Mouse (Mus musculus) cerebellum, adult 2 months (tissue): ENCODE measurements around the gene Plek2.

Source experiments
- CTCF ChIP-seq: fragments of 200-500 bp; IDR thresholded peaks from 2 replicates; pipeline ENCODE4 v1.5.1; 2011; ENCODE audit warnings: low read depth, mild to moderate bottlenecking, control low read depth, low read length, moderate library complexity, borderline replicate concordance; ENCODE audit not compliant: insufficient read depth
- POLR2A ChIP-seq: fragments of 200-500 bp; IDR thresholded peaks from 2 replicates; pipeline ENCODE4 v1.6.1; 2011; ENCODE audit warnings: low read length, control low read depth, borderline replicate concordance; ENCODE audit not compliant: insufficient read depth

DNA sequence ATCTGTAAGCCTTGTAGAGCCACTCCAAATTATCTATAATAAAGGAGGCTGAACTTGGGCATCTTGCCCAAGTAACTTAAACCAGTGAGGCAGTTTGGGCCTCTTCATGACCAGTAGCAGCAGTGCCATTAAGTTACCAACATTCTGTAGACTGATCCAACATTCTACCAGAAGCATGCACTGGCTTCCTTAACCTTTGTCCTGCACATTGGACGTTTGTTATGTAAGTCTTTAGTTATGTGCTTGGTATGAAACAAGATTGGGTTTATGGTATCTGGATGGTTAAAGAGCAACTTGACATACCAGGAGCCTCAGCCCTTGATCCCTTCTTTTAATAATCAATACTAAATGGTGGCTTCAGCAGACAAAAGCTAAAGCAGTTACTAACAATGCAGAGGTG is 16.7 kb downstream of the Plek2 start:
- no peak for TF ChIP-seq POLR2A
- TF ChIP-seq CTCF: no peak
